Mouse (Mus musculus): ENCODE results near the gene Gm20920.
"Not testable (repeated sequence)": the region's sequence is repeated elsewhere in the genome, so short reads cannot be mapped to it uniquely, and the experiment has no call there.

Gm20920 gene
- long read RNA-seq, experiment 1 = 0 reads
- long read RNA-seq, experiment 2 = 0 reads

GRCm38 (mm10) chrY:51851820-51852219 lies at the start of gene Gm20920:
Gene Gm20920 (plus strand): TSS chrY:51852120.
- intact Hi-C loops (cut with DNase I) = not testable (repeated sequence)

Data from adrenal gland (tissue).